Mouse (Mus musculus): ENCODE results near the gene Osm. TPM values are rescaled to one million over a fixed set of nuclear protein-coding genes. Genes with fewer than 3 reads are reported as not detected.

The Osm gene
- polyA plus RNA-seq (2014; fragmentation: Illumina TruSeq; extraction: RNeasy Lipid Tissue Mini Kit (QIAGEN cat#74804); ENCODE audit: insufficient read depth, low read depth, low replicate concordance), result 1.0 TPM

GRCm38 (mm10) chr11:4235665-4236545 lies at the start of gene Osm:
Gene Osm (plus strand): TSS chr11:4236420.

DNA sequence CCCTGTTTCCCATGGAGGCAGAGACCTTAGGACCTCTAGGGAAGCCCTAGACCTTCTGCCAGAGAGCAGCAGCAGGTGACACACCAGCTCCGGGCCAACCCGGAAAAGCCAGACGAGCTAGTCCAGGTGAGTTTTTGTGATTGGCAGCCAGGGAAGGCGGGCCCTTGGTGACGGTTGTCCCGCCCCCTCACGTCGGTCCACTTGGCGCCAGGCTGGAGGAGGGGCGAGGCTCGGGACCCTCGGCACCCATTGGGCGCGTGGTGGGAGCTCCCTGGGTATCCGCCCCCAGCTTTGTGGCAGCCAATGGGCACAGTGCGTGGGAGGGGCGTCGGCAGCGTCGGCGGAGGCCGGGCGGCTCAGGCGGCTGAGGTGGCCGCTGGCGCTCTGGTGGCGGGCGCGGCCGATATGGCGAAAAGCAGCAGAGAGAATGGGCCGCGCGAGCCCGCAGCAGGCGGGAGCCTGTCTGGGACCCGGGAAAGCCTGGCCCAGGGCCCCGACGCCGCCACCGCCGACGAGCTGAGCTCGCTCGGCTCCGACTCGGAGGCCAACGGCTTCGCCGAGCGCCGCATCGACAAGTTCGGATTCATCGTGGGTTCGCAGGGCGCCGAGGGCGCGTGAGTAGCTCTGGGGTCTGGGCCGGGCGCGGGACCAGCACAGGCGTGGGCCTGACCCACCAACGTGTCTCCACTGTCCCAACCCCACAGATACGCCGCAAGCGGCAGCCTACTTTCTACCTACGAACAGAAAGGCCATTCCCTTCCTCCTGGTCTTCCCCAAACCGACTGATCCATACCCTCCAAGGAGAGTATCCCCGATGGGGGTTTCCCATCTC lies 49.5 kb upstream of the Osm start, which contains the start of gene Tbc1d10a:
TSS of gene Tbc1d10a (plus strand) at position 304 of the 832 bp plus-strand sequence.

GRCm38 (mm10) chr11:4217914-4218629 lies 18.1 kb upstream of the Osm start, which contains the start of gene Castor1:
Gene Castor1 (plus strand): TSS chr11:4218225.

GRCm38 (mm10) chr11:4256846-4257607 lies 20.8 kb downstream of the Osm start, which contains the start of gene Lif:
Gene Lif (plus strand): TSS chr11:4257557.

Other genes with a start within 250 kb of the Osm start
- 21.4 TPM for gene Sec14l4, start 205.0 kb upstream of the Osm start, polyA plus RNA-seq (2014; fragmentation: Illumina TruSeq; extraction: RNeasy Lipid Tissue Mini Kit (QIAGEN cat#74804); ENCODE audit: insufficient read depth, low read depth, low replicate concordance)
- gene Sec14l3, start 171.6 kb upstream of the Osm start, polyA plus RNA-seq (2014; fragmentation: Illumina TruSeq; extraction: RNeasy Lipid Tissue Mini Kit (QIAGEN cat#74804); ENCODE audit: insufficient read depth, low read depth, low replicate concordance), result 340 TPM
- gene Mtfp1, start 141.0 kb upstream of the Osm start, polyA plus RNA-seq (2014; fragmentation: Illumina TruSeq; extraction: RNeasy Lipid Tissue Mini Kit (QIAGEN cat#74804); ENCODE audit: insufficient read depth, low read depth, low replicate concordance), result 9.5 TPM
- 10.4 TPM for gene Sec14l2, start 113.0 kb upstream of the Osm start, polyA plus RNA-seq (2014; fragmentation: Illumina TruSeq; extraction: RNeasy Lipid Tissue Mini Kit (QIAGEN cat#74804); ENCODE audit: insufficient read depth, low read depth, low replicate concordance)
- gene Rnf215, start 101.2 kb upstream of the Osm start, polyA plus RNA-seq (2014; fragmentation: Illumina TruSeq; extraction: RNeasy Lipid Tissue Mini Kit (QIAGEN cat#74804); ENCODE audit: insufficient read depth, low read depth, low replicate concordance), result 33.5 TPM
- gene Ccdc157, start 76.1 kb upstream of the Osm start, polyA plus RNA-seq (2014; fragmentation: Illumina TruSeq; extraction: RNeasy Lipid Tissue Mini Kit (QIAGEN cat#74804); ENCODE audit: insufficient read depth, low read depth, low replicate concordance), result 9.7 TPM
- gene Sf3a1, start 76.1 kb upstream of the Osm start, polyA plus RNA-seq (2014; fragmentation: Illumina TruSeq; extraction: RNeasy Lipid Tissue Mini Kit (QIAGEN cat#74804); ENCODE audit: insufficient read depth, low read depth, low replicate concordance), result 12.0 TPM
- gene Tbc1d10a, start 49.6 kb upstream of the Osm start, polyA plus RNA-seq (2014; fragmentation: Illumina TruSeq; extraction: RNeasy Lipid Tissue Mini Kit (QIAGEN cat#74804); ENCODE audit: insufficient read depth, low read depth, low replicate concordance), result 31.0 TPM
- 9.7 TPM for gene Castor1, start 18.2 kb upstream of the Osm start, polyA plus RNA-seq (2014; fragmentation: Illumina TruSeq; extraction: RNeasy Lipid Tissue Mini Kit (QIAGEN cat#74804); ENCODE audit: insufficient read depth, low read depth, low replicate concordance)
- gene Lif, start 21.1 kb downstream of the Osm start, polyA plus RNA-seq (2014; fragmentation: Illumina TruSeq; extraction: RNeasy Lipid Tissue Mini Kit (QIAGEN cat#74804); ENCODE audit: insufficient read depth, low read depth, low replicate concordance), result 1.4 TPM
- gene Hormad2, start 204.7 kb downstream of the Osm start, polyA plus RNA-seq (2014; fragmentation: Illumina TruSeq; extraction: RNeasy Lipid Tissue Mini Kit (QIAGEN cat#74804); ENCODE audit: insufficient read depth, low read depth, low replicate concordance), result not detected

All from lung, adult 10 weeks (tissue).